Mouse (Mus musculus): Measurements from ENCODE around the gene Commd2.

The Commd2 gene

GRCm38 (mm10) chr3:57612430-57612997 lies 39.0 kb downstream of the Commd2 start:
- no peak for DNase-seq

GRCm38 (mm10) chr3:57611776-57612175 lies 39.7 kb downstream of the Commd2 start:
- DNase-seq = no peak

- no peak for DNase-seq
These were observed 46.9 kb downstream of the Commd2 start for GRCm38 (mm10) chr3:57604618-57605015.

GRCm38 (mm10) chr3:57603891-57604617 lies 47.5 kb downstream of the Commd2 start:
- DNase-seq = no peak

GRCm38 (mm10) chr3:57602610-57603009 lies 48.9 kb downstream of the Commd2 start:
- no peak for DNase-seq

GRCm38 (mm10) chr3:57596566-57596965 lies 54.9 kb downstream of the Commd2 start:
- no peak for DNase-seq

- no peak for DNase-seq
These were observed 56.0 kb downstream of the Commd2 start for GRCm38 (mm10) chr3:57595506-57595905.

All from layer of hippocampus, adult 9-11 months (tissue).